Mouse (Mus musculus) intestine, embryonic 15.5 days (tissue): Measurements from ENCODE around the gene Frem2. TPM values are rescaled to one million over a fixed set of nuclear protein-coding genes. Genes with fewer than 3 reads are reported as not detected.

ENCODE experiments used
- ATAC-seq: fragments of 200-750 bp; cut with Nextera tagmentation; 2 replicates; pipeline ENCODE4 v1.8.0; 2017; ENCODE audit warnings: moderate TSS enrichment, moderate library complexity
- H3K27ac ChIP-seq: fragments of 300-500 bp; sonication (generic); 2 replicates; pipeline ENCODE4 v1.5.1; 2015; ENCODE audit warnings: mild to moderate bottlenecking, inconsistent platforms
- H3K27me3 ChIP-seq: fragments of 300-500 bp; sonication (generic); replicated peaks from 2 replicates; pipeline ENCODE4 v1.6.1; 2015; ENCODE audit warnings: inconsistent platforms
- H3K36me3 ChIP-seq: fragments of 300-500 bp; sonication (generic); 2 replicates; pipeline ENCODE4 v1.6.1; 2015; ENCODE audit warnings: inconsistent platforms
- H3K4me1 ChIP-seq: fragments of 300-500 bp; sonication (generic); replicated peaks from 2 replicates; pipeline ENCODE4 v1.6.1; 2015; ENCODE audit warnings: inconsistent platforms
- H3K4me2 ChIP-seq: fragments of 300-500 bp; sonication (generic); replicated peaks from 2 replicates; pipeline ENCODE4 v1.6.1; 2015; ENCODE audit warnings: mild to moderate bottlenecking, inconsistent platforms
- H3K4me3 ChIP-seq: fragments of 300-500 bp; sonication (generic); replicated peaks from 2 replicates; pipeline ENCODE4 v1.5.1; 2015; ENCODE audit warnings: inconsistent platforms
- H3K9ac ChIP-seq: fragments of 300-500 bp; sonication (generic); 2 replicates; pipeline ENCODE4 v1.6.1; 2015; ENCODE audit warnings: inconsistent platforms
- H3K9me3 ChIP-seq: fragments of 300-500 bp; sonication (generic); 2 replicates; pipeline ENCODE4 v1.6.1; 2016; ENCODE audit warnings: inconsistent platforms
- WGBS: fragments of 180-500 bp; shearing (Covaris S2); methylation state at CpG from one replicate; pipeline ENCODE4 v1.1.7; 2015; 5-methylcytosine and 5-hydroxymethylcytosine counted together
- polyA plus RNA-seq: library from polyadenylated mRNA; unstranded; fragments of >200 nt; fragmentation: Nextera tagmentation; extraction: Ambion mirVana; gene quantifications from 2 replicates; pipeline ENCODE4 v1.2.1, GENCODE M21; 2015

The Frem2 gene
- polyA plus RNA-seq, 1 experiment from 2014 or later: 7.1 TPM

- ATAC-seq: no peak
- H3K27ac ChIP-seq: no peak overlapping the region
- 47% methylated on average over 3 of the region's 3 CpGs for WGBS
- no peaks in the 10 kb centered on the region for H3K4me1 ChIP-seq
- H3K9ac ChIP-seq: no peak overlapping the region
- H3K4me3 ChIP-seq: no peak overlapping the region
- no peaks in the 10 kb centered on the region for H3K27me3 ChIP-seq
- no peaks in the 10 kb centered on the region for H3K36me3 ChIP-seq
- no peak overlapping the region for H3K4me2 ChIP-seq
- H3K9me3 ChIP-seq: no peaks in the 10 kb centered on the region
Observed at GRCm38 (mm10) chr3:53611106-53611505, 46.0 kb downstream of the Frem2 start.

DNA sequence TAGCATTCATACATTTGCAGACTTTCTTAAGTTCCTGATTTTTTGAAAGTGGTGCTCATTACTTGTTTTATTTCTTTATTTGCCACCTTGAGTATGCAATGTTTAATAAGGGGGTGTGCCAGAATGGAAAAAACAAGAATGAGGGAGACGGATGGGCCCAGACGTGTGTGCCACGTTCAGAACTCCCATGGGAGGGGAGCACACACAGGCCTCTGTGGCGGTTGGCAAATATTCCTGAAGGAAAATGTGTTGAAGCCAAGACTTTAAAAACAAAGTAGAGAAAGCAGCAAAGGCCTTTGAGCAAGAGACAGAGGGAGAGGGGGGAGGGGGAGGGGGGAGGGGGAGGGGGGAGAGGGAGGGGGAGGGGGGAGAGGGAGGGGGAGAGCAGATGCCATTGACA lies 47.3 kb downstream of the Frem2 start:
- no peak overlapping the region for H3K9ac ChIP-seq
- no peaks in the 10 kb centered on the region for H3K4me1 ChIP-seq
- H3K27ac ChIP-seq: no peak overlapping the region
- H3K27me3 ChIP-seq: no peaks in the 10 kb centered on the region
- no peak overlapping the region for H3K4me2 ChIP-seq
- no peaks in the 10 kb centered on the region for H3K9me3 ChIP-seq
- H3K36me3 ChIP-seq: no peaks in the 10 kb centered on the region
- no peak for ATAC-seq
- WGBS: 46% methylated on average over 4 of the region's 4 CpGs
- H3K4me3 ChIP-seq: no peak overlapping the region

DNA sequence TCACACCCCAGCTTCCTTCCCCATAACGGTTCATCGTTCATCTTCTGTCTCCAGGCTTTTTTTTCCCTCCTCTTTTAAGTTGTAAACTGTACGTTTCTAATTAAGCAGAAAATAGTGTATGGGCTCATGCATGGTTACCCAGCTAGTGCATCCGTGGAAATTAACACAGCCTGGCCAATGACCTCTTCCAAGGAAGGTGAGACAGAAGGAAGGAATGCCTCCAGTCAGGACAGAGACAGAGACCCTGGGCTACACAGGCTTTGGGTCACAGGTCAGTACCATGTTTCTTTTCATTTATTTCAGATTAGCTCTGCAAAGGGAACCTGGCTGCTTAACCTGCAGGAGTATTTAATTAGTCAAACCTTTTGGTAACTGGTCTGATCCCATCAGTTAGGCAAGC lies 57.0 kb downstream of the Frem2 start:
- WGBS: 55% methylated on average over 4 of the region's 4 CpGs
- no peak overlapping the region for H3K9ac ChIP-seq
- H3K4me3 ChIP-seq: no peak overlapping the region
- H3K27me3 ChIP-seq: no peaks in the 10 kb centered on the region
- no peak overlapping the region for H3K27ac ChIP-seq
- no peak overlapping the region for H3K4me2 ChIP-seq
- no peaks in the 10 kb centered on the region for H3K36me3 ChIP-seq
- no peak for ATAC-seq
- H3K4me1 ChIP-seq: peaks cover 6% of the 10 kb centered on the region; the same call in 1 of the 2 replicates
- no peaks in the 10 kb centered on the region for H3K9me3 ChIP-seq

GRCm38 (mm10) chr3:53599315-53599714 lies 57.8 kb downstream of the Frem2 start:
- Histone ChIP-seq H3K9ac (no peak overlapping the region), H3K36me3 (no peaks in the 10 kb centered on the region), H3K27ac (peak overlapping the region; percentile 44; the same call in 1 of the 2 replicates), H3K4me3 (no peak overlapping the region), H3K4me1 (peaks cover 6% of the 10 kb centered on the region; the same call in 1 of the 2 replicates), H3K4me2 (peak overlapping the region; percentile 26; the same call in 1 of the 2 replicates), H3K9me3 (no peaks in the 10 kb centered on the region), H3K27me3 (no peaks in the 10 kb centered on the region)
- peak; percentile 71 for ATAC-seq
- 10% methylated on average over 7 of the region's 7 CpGs for WGBS

- H3K27me3 ChIP-seq: no peaks in the 10 kb centered on the region
- H3K9ac ChIP-seq: no peak overlapping the region
- peak overlapping the region; percentile 56 for H3K27ac ChIP-seq
- peak overlapping the region; percentile 45 for H3K4me2 ChIP-seq
- H3K4me3 ChIP-seq: no peak overlapping the region
- H3K4me1 ChIP-seq: peaks cover 6% of the 10 kb centered on the region; the same call in 1 of the 2 replicates
- H3K36me3 ChIP-seq: no peaks in the 10 kb centered on the region
- peak; percentile 84 for ATAC-seq
- no peaks in the 10 kb centered on the region for H3K9me3 ChIP-seq
- WGBS: 11% methylated on average over 9 of the region's 9 CpGs
Observed at GRCm38 (mm10) chr3:53598153-53598800, 58.9 kb downstream of the Frem2 start.

- 49% methylated on average over 4 of the region's 4 CpGs for WGBS
- Histone ChIP-seq H3K36me3 (no peaks in the 10 kb centered on the region), H3K27ac (no peak overlapping the region), H3K4me1 (peaks cover 6% of the 10 kb centered on the region; the same call in 1 of the 2 replicates), H3K9me3 (no peaks in the 10 kb centered on the region), H3K4me3 (no peak overlapping the region), H3K4me2 (no peak overlapping the region), H3K27me3 (no peaks in the 10 kb centered on the region), H3K9ac (no peak overlapping the region)
- no peak for ATAC-seq
Observed at GRCm38 (mm10) chr3:53594471-53594870, 62.7 kb downstream of the Frem2 start.

DNA sequence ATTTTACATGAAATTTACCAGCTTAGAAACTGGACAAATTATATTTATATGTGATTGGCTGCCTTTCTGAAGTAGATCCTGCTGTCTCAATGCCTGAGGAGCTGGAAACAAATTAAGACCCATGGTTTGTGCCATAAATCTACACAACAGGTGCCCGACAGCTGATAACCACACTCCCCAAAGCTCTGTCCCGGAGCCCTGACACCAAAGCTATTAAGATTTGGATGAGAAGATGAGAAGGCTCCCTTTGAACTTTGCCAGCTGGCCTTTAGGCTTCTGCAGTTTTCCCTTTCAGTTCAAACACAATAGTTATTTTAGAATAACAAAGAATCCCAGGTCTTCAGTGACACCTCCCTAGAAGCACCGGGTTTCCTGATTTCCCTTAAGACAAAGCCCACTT lies 63.4 kb downstream of the Frem2 start:
- 31% methylated on average over 3 of the region's 3 CpGs for WGBS
- Histone ChIP-seq H3K36me3 (no peaks in the 10 kb centered on the region), H3K27ac (no peak overlapping the region), H3K9ac (no peak overlapping the region), H3K27me3 (no peaks in the 10 kb centered on the region), H3K4me3 (no peak overlapping the region), H3K4me2 (no peak overlapping the region), H3K4me1 (peaks cover 3% of the 10 kb centered on the region; the same call in 1 of the 2 replicates), H3K9me3 (no peaks in the 10 kb centered on the region)
- ATAC-seq: no peak

DNA sequence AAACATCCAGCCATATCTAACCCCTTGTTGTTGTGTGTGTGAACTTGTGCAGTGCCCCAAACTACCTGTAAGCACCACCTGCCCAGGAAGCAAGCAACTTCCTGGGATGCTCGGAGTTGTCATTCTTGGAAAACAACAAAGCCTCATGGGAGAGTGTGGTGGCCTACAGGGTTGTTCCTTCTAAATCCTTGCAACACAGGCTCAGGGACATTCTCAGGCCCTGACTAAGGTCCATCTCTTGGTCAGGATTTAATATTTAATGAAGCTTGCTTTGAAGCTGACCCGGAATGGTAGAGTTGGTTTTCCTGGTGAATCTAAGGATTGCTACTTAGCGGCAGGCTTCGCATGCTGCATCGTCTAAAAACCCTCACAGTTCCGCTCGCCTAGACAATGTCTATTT lies 65.1 kb downstream of the Frem2 start:
- no peak overlapping the region for H3K27ac ChIP-seq
- H3K9ac ChIP-seq: no peak overlapping the region
- no peaks in the 10 kb centered on the region for H3K36me3 ChIP-seq
- H3K4me3 ChIP-seq: no peak overlapping the region
- no peaks in the 10 kb centered on the region; the same call in 1 of the 2 replicates for H3K4me1 ChIP-seq
- no peak overlapping the region for H3K4me2 ChIP-seq
- WGBS: 96% methylated on average over 7 of the region's 7 CpGs
- no peaks in the 10 kb centered on the region for H3K27me3 ChIP-seq
- no peak for ATAC-seq
- H3K9me3 ChIP-seq: no peaks in the 10 kb centered on the region

GRCm38 (mm10) chr3:53590139-53590621 lies 67.0 kb downstream of the Frem2 start:
- no peak overlapping the region for H3K4me2 ChIP-seq
- H3K27me3 ChIP-seq: no peaks in the 10 kb centered on the region
- H3K9me3 ChIP-seq: no peaks in the 10 kb centered on the region
- no peak overlapping the region for H3K27ac ChIP-seq
- H3K9ac ChIP-seq: no peak overlapping the region
- ATAC-seq: peak; percentile 47; the same call in 1 of the 2 replicates
- 2% methylated on average over 2 of the region's 2 CpGs for WGBS
- H3K4me3 ChIP-seq: no peak overlapping the region
- no peaks in the 10 kb centered on the region for H3K4me1 ChIP-seq
- H3K36me3 ChIP-seq: no peaks in the 10 kb centered on the region

- H3K27me3 ChIP-seq: no peaks in the 10 kb centered on the region
- H3K4me3 ChIP-seq: no peak overlapping the region
- no peak overlapping the region for H3K9ac ChIP-seq
- no peak for ATAC-seq
- no peaks in the 10 kb centered on the region for H3K4me1 ChIP-seq
- no peaks in the 10 kb centered on the region for H3K36me3 ChIP-seq
- H3K9me3 ChIP-seq: no peaks in the 10 kb centered on the region
- WGBS: 91% methylated on average over 8 of the region's 8 CpGs
- no peak overlapping the region for H3K4me2 ChIP-seq
- no peak overlapping the region for H3K27ac ChIP-seq
Observed at GRCm38 (mm10) chr3:53583248-53583647, 73.9 kb downstream of the Frem2 start.

DNA sequence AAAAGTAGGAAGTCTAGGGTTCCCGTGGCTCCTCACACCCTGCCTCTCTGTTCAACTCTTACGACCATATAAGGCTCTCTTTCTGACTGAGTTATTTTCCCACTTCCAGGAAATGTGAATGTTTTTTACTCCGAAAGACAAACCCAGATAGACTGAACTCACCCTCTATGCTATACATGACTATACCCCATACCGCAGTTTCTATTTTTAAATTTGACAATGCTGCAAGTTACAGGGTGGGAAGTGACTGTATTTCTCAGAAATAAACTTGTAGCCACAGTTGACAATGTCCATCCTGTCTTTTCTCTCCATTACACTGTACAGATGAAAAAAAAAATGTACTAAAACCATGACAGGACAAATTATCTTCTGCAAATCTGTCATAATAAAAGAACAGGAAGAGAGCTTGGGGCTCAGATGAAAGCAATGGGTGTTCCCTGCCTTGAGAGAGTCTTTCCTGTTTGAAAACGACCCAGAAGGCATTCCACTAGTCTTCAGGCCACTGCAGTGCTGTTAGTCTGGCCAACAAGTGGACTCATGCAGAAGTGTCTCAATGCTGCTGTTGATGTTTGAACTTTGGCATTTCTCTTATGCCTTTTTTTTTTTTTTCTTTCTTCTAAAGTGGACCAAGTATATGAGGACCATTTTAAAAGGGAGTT lies 76.4 kb downstream of the Frem2 start:
- WGBS: 48% methylated on average over 5 of the region's 5 CpGs
- no peak overlapping the region for H3K4me2 ChIP-seq

GRCm38 (mm10) chr3:53579121-53579704 lies 77.9 kb downstream of the Frem2 start:
- WGBS: 77% methylated on average over 10 of the region's 10 CpGs
- no peak overlapping the region for H3K9ac ChIP-seq
- no peak for ATAC-seq
- no peaks in the 10 kb centered on the region for H3K27me3 ChIP-seq
- H3K9me3 ChIP-seq: no peaks in the 10 kb centered on the region
- no peak overlapping the region for H3K27ac ChIP-seq
- no peaks in the 10 kb centered on the region for H3K36me3 ChIP-seq
- H3K4me2 ChIP-seq: no peak overlapping the region
- no peaks in the 10 kb centered on the region for H3K4me1 ChIP-seq
- no peak overlapping the region for H3K4me3 ChIP-seq

More for the DNA sequence above, 76.4 kb downstream of the Frem2 start:
- no peak overlapping the region for H3K27ac ChIP-seq
- no peak overlapping the region for H3K9ac ChIP-seq
- H3K4me3 ChIP-seq: no peak overlapping the region
- no peaks in the 10 kb centered on the region for H3K27me3 ChIP-seq
- no peaks in the 10 kb centered on the region for H3K4me1 ChIP-seq
- H3K36me3 ChIP-seq: no peaks in the 10 kb centered on the region
- H3K9me3 ChIP-seq: no peaks in the 10 kb centered on the region
- ATAC-seq: peak; percentile 28; the same call in 1 of the 2 replicates
